Mouse (Mus musculus) ES-E14 (cell line): ENCODE measurements at regions not wholly inside any gene's neighbourhood (a gene's known extent, or its start where the extent isn't known, plus 50 kb on each side); places are given as distances from the start of the nearest gene placed in this dataset.

Experiments used
- CHD2 ChIP-seq: IDR thresholded peaks from 2 replicates; pipeline ENCODE4 v1.6.1; 2014; ENCODE audit warnings: mild to moderate bottlenecking, low read depth, low read length, inconsistent platforms
- HCFC1 ChIP-seq: IDR thresholded peaks from 2 replicates; pipeline ENCODE4 v1.6.1; 2012; ENCODE audit warnings: low read length, inconsistent platforms, borderline replicate concordance; ENCODE audit not compliant: insufficient read depth
- MAFK ChIP-seq: IDR thresholded peaks from 2 replicates; pipeline ENCODE4 v1.6.1; 2014; ENCODE audit warnings: mild to moderate bottlenecking, low read depth, low read length, inconsistent platforms; ENCODE audit not compliant: insufficient read depth
- ZNF384 ChIP-seq: IDR thresholded peaks from 2 replicates; pipeline ENCODE4 v1.6.1; 2012; ENCODE audit warnings: low read depth, low read length, inconsistent platforms

- TF ChIP-seq MAFK (no peak), CHD2 (no peak), HCFC1 (no peak), ZNF384 (no peak)
These were observed 150.9 kb downstream of the Opa1 start for GRCm38 (mm10) chr16:29730010-29730409.
